Mouse (Mus musculus) central nervous system, embryonic 11.5 days (tissue): ENCODE results near the gene Gm45234. TPM values are rescaled to one million over a fixed set of nuclear protein-coding genes. Genes with fewer than 3 reads are reported as not detected.

Source experiments
- polyA plus RNA-seq: library from polyadenylated mRNA; depleted of rRNA; stranded (reverse); fragments of >200 nt; gene quantifications from 2 replicates; pipeline ENCODE4 v1.2.3, GENCODE M21; 2012; rRNA removed

Gm45234 gene
- polyA plus RNA-seq, result 0.11 TPM in 1 of 2 replicates, not detected in the other

GRCm38 (mm10) chr6:124755831-124756595 lies at the start of gene Gm45234, which contains the start of gene Atn1:
Gm45234 (minus strand) TSS chr6:124756021.
Atn1 (minus strand) TSS chr6:124756524.

GRCm38 (mm10) chr6:124779222-124779983 lies 23.6 kb upstream of the Gm45234 start, which contains the start of gene Lrrc23:
Lrrc23 (minus strand) TSS chr6:124779727.

GRCm38 (mm10) chr6:124769101-124769765 lies 13.4 kb upstream of the Gm45234 start, which contains the start of gene Eno2:
Eno2 (minus strand) TSS chr6:124769673.

GRCm38 (mm10) chr6:124740888-124741761 lies 14.7 kb downstream of the Gm45234 start, which contains the start of gene Grcc10:
Grcc10 (minus strand) TSS chr6:124741374.

GRCm38 (mm10) chr6:124738511-124739023 lies 17.3 kb downstream of the Gm45234 start, which contains the start of gene Ptpn6:
Ptpn6 (minus strand) TSS chr6:124738714.

GRCm38 (mm10) chr6:124711824-124712782 lies 43.7 kb downstream of the Gm45234 start, which contains the start of the genes Emg1 and Phb2:
Emg1 (minus strand) TSS chr6:124712178.
Phb2 (plus strand) TSS chr6:124712336.

Other genes with a start within 250 kb of the Gm45234 start
- gene C1ra, start 243.6 kb downstream of the Gm45234 start, polyA plus RNA-seq, result 0.12 and 0.24 TPM in 2 replicates
- gene C1s1, start 213.7 kb downstream of the Gm45234 start, polyA plus RNA-seq, result 2.5 and 2.9 TPM in 2 replicates
- not detected in 2 replicates for gene C1rb, start 185.7 kb downstream of the Gm45234 start, polyA plus RNA-seq
- gene C1s2, start 119.9 kb downstream of the Gm45234 start, polyA plus RNA-seq, result 0.24 and 0.26 TPM in 2 replicates
- gene Lpcat3, start 93.0 kb downstream of the Gm45234 start, polyA plus RNA-seq, result 36.6 and 50.7 TPM in 2 replicates
- gene Emg1, start 43.8 kb downstream of the Gm45234 start, polyA plus RNA-seq, result 177 and 187 TPM in 2 replicates
- gene Phb2, start 43.7 kb downstream of the Gm45234 start, polyA plus RNA-seq, result 185 and 198 TPM in 2 replicates
- 5.3 and 7.8 TPM in 2 replicates for gene Ptpn6, start 17.3 kb downstream of the Gm45234 start, polyA plus RNA-seq
- gene Grcc10, start 14.6 kb downstream of the Gm45234 start, polyA plus RNA-seq, result 383 and 432 TPM in 2 replicates
- gene Atn1, start 503 bp upstream of the Gm45234 start, polyA plus RNA-seq, result 40.9 and 65.1 TPM in 2 replicates
- 9.1 and 11.8 TPM in 2 replicates for gene Eno2, start 13.7 kb upstream of the Gm45234 start, polyA plus RNA-seq
- gene Lrrc23, start 23.7 kb upstream of the Gm45234 start, polyA plus RNA-seq, result 4.2 and 11.4 TPM in 2 replicates
- 6.0 and 8.9 TPM in 2 replicates for gene Spsb2, start 52.6 kb upstream of the Gm45234 start, polyA plus RNA-seq
- gene Tpi1, start 58.3 kb upstream of the Gm45234 start, polyA plus RNA-seq, result 559 and 705 TPM in 2 replicates
- gene Usp5, start 73.5 kb upstream of the Gm45234 start, polyA plus RNA-seq, result 111 and 146 TPM in 2 replicates
- 157 and 168 TPM in 2 replicates for gene Cdca3, start 73.5 kb upstream of the Gm45234 start, polyA plus RNA-seq
- 2.2 and 3.0 TPM in 2 replicates for gene Gnb3, start 84.3 kb upstream of the Gm45234 start, polyA plus RNA-seq
- gene P3h3, start 101.7 kb upstream of the Gm45234 start, polyA plus RNA-seq, result 103 and 125 TPM in 2 replicates
- 13.4 and 15.2 TPM in 2 replicates for gene Gpr162, start 108.0 kb upstream of the Gm45234 start, polyA plus RNA-seq
- gene Cd4, start 132.2 kb upstream of the Gm45234 start, polyA plus RNA-seq, result 0.01 and 0.05 TPM in 2 replicates
- gene Lag3, start 155.7 kb upstream of the Gm45234 start, polyA plus RNA-seq, result 2.3 and 3.2 TPM in 2 replicates
- 1,105 and 3,481 TPM in 2 replicates for gene Ptms, start 164.1 kb upstream of the Gm45234 start, polyA plus RNA-seq
- 358 and 360 TPM in 2 replicates for gene Mlf2, start 175.4 kb upstream of the Gm45234 start, polyA plus RNA-seq
- 122 and 143 TPM in 2 replicates for gene Cops7a, start 209.5 kb upstream of the Gm45234 start, polyA plus RNA-seq
- gene Pianp, start 240.7 kb upstream of the Gm45234 start, polyA plus RNA-seq, result 1.6 and 3.4 TPM in 2 replicates